Mouse (Mus musculus): ENCODE results near the gene Mrps18c. TPM values are rescaled to one million over a fixed set of nuclear protein-coding genes. Genes with fewer than 3 reads are reported as not detected.

Mrps18c gene
- 46.5 and 47.4 TPM in 2 replicates for polyA plus RNA-seq (2012; rRNA removed)

DNA sequence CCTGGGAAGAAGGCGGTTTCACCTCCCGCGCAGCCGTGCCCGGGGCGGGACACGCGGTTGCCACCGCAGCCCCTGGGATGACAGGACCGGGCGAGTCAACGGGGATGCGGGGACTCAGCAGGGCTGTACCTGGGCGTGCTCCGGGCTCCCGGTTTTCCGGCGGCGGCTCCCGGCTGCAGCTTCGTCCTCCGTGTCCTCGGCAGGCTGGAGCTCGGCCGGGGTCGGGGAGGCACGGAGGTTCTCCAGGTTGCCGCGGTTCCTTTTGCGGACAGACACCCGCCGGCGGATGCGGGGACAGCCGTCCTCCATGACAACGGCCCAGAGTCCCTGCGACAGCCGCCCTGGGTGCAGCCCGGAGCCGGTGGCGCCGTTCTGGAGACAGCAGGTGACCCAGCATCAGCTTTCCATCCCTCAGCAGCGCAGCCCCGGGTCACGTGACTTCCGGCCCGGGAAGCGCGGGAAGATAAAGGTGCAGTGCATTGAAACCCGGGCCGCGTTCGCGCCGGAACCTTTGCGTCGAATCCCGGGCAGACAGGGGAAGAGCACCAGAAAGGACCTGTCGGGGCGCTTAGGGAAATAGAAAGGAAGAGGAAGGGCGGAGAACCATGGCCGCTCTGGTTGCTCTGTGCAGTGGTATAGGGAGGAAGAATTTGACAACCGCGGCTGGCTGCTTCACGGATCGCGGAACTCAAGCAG, at the start of gene Mrps18c, which contains the start of gene Helq:
Gene Mrps18c, plus strand, starts transcription at position 463 of the 696 bp plus-strand sequence.
Gene Helq, minus strand, starts transcription at position 434 of the 696 bp plus-strand sequence.
- peak; percentile 82 for DNase-seq (ENCODE audit: low spot score)

DNA sequence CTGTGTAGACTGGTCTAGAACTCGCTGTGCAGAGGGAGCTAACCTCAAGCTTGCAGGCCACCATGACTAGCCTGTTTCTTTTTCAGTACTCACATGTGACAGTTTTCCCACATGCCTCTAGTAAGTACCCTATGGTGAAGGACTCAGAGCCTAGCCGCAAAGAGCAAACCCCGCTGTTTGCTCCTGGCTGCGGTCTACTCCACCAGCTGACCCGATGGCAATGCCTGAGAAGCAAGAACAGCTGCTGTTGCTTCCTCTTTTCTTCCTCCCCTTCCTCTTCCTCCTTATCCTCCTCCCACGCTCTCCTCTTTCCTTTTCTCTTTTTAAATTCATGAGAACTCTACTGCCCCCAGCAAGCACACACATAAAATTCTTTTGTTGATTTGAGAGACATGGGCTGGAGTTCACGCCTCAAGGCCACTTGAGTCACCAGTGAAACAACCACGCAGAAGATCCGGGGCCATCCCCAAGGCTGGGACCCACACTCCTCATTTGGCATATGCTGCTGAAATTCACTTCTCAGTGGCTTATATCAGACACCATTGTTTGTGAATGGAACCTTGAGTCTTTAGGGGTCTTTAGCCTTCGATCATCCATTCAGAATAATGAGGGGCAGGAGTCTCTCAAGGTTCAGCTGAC, 47.7 kb upstream of the Mrps18c start:
- DNase-seq (ENCODE audit: low spot score): no peak

DNA sequence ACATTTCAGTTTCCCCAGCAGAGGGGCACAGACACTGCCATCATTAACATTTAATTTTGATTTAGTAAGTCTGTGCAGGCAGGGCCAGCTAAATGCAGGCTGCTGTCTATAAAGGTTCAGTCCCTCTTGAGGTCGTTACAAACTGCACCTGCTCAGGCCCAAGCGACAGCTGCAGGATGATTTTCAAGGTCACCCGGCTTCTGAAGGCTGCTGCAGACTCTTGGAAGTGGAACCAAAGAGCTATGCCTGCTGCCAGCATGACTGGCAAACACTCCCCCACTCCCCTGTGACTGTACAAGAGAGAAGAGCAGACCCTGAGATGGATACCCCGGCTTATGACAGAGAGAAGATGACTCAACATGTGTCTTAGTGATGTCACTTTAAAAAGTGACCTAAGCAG, 46.8 kb upstream of the Mrps18c start:
- DNase-seq (ENCODE audit: low spot score): no peak

DNA sequence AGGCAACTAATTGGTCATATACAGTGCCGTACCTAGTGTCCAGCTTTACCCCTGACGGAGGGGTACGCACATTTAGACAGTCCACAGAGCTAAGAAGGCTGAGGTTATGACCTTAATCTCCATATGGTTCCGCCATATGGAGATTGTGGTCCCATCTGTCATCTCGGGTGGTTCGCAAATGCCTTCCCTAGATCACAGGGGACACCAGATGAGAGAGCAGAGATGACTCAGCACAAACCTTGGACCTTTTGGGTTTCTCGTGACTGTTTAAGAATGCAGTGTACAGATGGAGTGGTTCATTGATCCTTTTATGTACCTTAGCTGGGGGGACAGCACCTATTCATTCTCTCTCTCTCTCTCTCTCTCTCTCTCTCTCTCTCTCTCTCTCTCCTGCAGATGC, 45.0 kb upstream of the Mrps18c start:
- DNase-seq (ENCODE audit: low spot score): no peak

DNA sequence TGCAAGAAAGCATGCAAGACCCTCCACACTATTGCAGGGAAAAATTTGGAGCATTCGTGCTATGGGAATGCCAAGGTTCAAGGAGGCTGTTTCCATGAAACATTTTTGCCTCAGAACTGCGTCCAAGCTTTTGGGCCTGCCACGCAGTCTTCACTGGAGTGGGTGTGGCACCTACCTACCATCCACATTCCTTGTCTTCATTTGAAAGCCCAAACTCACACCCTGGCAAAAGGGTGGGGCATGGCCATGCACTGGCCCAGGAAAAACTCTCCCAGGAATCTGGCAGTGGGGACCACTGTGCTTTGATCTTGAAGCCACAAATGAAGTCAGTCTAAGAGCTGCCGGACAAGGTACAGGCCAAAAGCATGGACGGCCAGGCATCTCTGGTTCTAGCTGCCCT, 40.3 kb upstream of the Mrps18c start:
- no peak for DNase-seq (ENCODE audit: low spot score)

DNA sequence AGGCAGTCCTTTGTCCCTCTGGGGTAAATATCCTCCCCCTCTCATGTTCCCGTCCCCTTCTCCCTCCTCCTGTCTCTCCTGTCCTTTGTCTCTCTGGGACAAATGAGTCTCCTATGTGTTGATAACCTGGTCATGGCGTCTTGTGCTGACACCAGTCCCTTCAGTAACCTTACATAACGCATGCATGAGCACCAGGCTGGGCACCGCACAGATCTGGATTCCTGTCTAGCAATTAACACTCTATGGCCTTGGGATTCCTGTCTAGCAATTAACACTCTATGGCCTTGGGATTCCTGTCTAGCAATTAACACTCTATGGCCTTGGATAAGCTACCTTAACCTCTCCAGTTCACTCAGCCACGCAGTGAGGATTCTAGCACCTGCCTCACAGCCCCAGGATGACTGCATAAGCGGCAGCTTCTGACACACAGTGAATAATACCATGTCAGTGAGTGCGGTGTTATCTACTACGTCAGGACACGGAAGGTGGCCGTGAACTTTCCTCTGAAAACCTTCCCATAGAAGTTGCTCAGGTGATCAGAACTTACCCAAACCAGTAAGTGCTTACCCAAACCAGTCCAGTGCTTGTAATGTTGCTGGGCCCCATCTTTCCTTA, 38.3 kb upstream of the Mrps18c start:
- no peak for DNase-seq (ENCODE audit: low spot score)

DNA sequence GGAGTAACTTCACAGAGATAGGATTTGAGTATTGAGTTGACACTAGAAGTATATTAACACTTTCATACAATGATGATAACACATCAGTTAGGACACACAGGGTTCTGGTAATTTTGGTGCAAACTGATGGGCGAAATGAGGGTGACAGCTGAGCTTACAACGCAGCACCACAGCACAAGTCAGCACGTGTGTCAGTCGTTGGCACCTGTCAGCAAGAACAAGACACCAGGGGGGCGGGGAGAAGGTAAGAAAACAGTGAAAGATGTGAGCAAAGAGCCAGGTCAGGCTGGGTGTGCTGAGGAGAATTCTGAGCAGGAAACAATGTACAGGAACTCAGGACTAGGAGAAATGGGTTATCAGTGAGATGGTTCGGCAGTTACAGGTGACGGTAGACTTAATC, 36.7 kb upstream of the Mrps18c start:
- no peak for DNase-seq (ENCODE audit: low spot score)

DNA sequence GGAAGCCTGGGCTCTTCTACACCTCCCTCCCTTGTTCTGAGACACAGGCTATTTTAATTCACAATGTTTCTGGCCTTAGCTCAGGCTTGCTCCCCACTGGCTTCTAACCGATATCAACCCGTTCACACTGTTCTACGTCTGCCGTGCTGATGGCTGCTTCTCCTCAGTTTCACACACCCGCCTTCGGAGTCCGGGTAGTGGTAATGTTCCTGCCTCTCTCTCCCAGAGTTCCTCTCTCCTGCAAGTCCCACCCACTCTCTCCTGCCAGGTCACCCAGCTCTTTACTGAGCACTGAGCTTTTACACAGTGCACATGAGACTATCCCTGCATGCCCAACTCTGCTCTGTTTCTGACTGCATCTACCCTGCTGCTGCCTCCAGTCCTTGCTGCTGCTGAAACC, 32.4 kb upstream of the Mrps18c start:
- no peak for DNase-seq (ENCODE audit: low spot score)

DNA sequence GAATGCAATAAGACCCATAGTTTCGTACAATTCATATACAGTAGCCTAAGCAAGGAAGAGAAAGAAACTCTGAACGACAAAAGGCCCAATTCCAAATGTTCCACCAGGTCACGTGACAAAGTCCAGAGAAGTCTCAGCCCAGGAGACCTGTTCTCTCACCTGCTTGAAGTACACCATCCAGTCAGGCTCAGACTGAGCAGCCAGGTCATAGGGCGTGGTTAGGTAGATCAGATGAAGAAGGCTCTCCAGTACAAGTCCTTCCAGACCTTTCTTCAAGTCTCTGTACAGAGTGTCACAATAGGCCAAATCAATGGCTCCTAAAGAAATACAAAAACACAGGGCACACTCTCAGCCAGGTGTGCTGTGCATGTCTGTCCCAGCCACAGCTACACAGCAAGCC, 26.9 kb upstream of the Mrps18c start:
- no peak for DNase-seq (ENCODE audit: low spot score)

DNA sequence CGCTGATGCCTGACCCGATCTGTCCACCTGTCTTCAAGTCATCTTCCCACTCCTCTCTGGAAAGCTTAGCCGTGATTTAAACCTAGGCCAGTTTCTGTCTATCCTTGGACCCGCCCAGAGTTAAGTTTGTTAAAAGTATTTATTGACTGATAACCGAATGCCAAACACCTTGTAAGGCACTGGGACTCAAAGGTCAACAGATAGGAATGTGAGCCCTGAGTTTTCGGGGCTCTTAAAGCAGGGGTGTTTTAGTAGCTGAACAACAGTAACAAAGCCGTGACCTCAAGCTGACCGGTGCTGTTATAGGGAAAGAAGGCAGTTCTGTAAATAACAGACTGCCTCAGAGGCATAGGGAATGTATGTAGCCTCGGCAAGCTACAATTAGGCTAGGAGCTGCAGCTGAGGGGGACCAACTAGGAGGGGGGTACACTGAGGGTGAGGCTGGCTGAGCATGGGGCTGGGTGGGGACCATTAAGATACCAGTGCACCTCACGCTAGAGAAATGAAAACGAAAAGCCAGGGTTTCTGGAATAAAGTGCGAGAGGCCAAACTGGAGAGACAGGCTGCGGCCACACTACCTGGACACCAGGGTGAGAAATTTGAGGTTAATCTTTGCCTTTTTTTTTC, 22.5 kb upstream of the Mrps18c start:
- DNase-seq (ENCODE audit: low spot score): no peak

DNA sequence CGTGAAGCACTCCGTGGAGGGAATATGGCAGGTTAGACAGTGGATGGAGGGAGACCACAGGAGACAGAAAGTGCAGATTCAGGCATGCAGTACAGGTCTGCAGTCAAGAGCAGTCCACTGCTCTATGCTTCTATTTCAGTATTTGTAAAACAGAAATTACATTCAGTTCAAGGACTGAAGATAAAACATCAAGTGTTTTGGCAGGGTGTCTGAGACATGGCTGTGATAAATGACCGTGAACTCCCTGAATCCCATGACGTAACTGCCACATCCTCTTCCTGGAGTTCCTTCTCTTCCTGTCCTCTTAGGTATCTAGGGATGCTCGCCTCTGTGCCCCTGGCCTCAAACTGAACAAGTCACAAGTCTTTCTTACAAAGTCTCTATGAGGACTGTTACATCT, 21.5 kb upstream of the Mrps18c start:
- no peak for DNase-seq (ENCODE audit: low spot score)

DNA sequence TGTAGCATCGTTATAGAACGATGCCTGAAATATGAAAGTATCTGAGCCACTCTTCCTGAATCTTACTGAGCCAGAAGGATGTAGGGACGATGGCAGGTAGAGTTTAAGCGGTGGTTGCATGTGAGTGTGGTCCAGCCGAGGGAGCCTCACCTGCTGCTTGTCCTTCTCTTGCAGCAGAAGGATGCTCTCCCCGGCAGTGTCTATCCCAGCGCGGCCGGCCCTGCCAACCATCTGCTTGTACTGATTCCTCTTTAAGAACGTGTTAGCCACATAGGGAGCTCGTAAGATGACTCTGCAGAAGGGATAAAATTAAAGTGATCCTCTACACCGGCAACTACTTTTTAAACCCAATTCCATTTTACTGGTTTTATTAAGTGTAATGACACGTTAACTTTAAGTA, 19.4 kb upstream of the Mrps18c start:
- no peak for DNase-seq (ENCODE audit: low spot score)

DNA sequence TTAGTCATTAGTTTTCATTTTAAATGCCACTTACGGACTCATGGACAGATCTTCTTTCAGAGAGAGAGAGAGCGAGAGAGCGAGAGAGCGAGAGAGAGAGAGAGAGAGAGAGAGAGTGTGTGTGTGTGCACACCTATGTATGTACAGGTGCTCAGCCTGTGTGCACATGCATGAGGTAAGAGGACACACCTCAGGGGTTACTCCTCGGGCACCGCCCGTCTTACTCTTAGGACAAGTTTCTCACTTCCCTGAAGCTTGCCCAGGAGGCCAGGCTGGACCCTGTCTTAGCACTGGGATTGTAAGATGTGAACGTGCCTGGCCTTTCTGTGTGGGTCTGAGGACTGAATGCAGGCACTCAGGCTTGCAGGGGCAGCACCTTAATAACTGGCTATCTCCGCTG, 10.9 kb upstream of the Mrps18c start:
- DNase-seq (ENCODE audit: low spot score): no peak

DNA sequence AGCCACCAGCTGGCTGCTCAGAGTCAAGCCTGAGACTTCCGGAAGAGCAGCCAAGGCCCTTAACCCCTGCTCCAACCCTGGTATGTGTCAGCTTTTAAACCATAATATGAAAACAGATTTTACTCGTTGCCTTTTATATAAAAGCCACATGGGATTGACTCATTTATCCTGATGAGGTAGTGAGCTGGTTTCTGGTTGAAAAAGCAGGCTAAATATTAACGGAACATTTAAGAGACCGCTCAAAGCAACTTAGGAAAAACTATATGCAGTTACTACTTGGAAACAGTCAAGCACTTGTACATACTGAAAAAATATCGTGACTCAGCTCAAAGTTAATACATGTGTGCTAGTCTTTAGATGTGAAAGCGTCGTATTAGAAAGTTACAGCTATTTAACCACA, 6.2 kb upstream of the Mrps18c start:
- no peak for DNase-seq (ENCODE audit: low spot score)

DNA sequence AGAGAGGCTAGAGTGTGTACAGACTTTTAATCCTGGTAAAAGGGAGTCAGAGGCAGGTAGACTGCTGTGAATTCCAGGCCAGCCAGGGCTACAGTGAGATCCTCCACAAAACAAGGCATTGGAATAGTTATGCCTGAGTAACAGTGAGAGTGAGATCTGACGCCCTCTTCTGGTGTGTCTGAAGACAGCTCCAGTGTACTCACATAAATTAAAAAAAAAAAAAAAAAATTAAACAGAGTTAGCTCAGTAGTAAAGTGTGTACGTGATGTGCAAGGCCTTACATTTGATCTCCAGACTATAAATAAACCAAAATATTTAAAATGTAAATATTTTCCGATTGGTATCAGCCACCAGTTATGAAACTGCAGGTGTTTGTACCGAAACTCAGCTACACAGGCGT, 4.3 kb upstream of the Mrps18c start:
- no peak for DNase-seq (ENCODE audit: low spot score)

DNA sequence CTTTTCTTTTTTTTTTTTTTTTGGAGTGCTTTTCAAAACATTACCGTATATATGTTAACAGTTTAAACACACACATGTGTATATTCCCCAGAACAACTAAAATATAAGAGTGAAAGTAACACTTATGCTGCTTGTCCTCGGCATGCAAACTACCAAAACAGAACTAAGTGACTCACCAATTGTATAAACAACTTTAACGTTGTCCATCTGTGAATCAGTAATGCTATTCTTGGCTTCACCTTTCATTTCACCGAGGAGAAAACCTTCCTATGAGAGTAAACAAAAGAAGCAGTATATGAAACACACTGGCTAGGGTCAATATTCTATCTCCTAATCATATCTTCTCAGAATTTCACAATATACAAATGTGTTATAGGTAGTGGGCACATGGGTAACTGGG, 19.9 kb downstream of the Mrps18c start:
- no peak for DNase-seq (ENCODE audit: low spot score)

DNA sequence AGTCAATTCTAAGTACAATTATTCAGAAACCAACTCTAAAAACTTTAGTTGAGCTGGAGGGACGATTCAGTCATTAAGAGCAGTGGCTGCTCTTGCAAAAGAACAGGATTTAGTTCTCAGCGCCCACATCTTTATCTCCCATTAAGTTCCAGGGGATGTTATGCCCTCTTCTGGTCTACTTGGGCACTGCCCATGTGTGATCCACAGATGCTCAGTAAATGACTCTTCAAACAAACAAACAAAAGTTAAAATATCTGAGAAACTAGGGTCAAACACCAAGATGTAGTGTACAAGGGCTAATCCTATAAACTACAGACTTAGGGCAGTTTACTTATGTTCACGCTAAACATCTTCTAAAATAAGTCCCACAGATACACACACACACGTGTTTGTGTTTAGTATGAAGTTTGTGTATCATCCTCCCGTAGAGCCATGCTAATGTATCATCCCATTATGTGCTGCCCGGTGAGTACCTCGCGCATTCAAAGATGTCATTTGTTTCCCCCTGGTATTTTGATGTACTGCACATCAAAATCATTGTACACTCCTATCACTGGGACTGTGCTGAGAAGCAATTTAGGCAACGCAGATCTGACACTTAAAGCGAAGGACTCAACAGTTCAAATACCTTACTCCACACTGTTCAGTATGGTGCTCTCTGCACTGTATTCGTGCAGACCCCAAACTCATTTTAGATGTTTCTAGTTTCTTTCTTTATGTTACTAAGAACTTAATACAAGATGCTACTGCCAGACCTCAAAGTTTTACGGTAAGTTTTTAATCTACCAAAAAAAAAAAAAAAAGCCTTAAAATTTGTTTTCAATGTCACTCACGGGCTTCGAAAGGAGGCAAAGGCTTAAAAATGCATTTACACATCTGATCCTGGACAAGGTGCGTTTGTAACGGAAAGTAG, 21.4 kb downstream of the Mrps18c start:
- DNase-seq (ENCODE audit: low spot score): no peak

DNA sequence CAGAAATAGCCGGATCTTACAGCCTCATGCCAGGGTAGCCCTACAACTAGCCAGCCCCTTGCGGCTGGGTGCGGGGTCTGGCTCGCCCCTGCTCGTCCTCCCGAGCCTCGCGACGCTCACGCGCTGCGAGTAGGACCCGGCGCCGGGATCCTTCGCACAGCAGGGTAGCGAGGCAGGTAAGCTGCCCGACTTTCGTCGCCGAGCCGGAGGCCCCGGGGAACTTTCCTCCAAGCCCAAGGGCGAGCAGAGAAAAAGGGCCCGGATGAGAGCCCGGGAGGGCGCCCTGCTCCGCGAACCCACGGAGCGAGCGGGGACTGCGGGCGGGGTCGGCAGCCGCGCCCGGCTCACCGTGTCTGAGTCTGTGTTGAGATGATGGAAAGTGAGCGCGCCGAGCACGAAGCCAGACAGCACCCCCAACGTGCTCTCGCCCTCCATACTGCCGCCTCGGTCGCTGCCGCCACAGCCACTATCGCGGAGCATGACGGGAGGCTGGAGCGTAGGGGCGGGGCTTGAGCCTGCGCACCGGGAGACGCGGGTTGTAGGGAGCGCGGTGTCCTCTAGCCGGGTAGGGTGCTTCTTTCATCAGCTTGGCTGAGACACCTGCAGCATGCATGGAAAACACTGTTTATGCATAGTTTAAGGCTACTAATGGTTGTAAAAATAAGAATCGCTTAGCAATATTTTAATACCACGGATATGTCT, 22.2 kb downstream of the Mrps18c start, which contains the start of gene Abraxas1:
Gene Abraxas1, minus strand, starts transcription at position 483 of the 702 bp plus-strand sequence.
- peak; percentile 72 for DNase-seq (ENCODE audit: low spot score)

DNA sequence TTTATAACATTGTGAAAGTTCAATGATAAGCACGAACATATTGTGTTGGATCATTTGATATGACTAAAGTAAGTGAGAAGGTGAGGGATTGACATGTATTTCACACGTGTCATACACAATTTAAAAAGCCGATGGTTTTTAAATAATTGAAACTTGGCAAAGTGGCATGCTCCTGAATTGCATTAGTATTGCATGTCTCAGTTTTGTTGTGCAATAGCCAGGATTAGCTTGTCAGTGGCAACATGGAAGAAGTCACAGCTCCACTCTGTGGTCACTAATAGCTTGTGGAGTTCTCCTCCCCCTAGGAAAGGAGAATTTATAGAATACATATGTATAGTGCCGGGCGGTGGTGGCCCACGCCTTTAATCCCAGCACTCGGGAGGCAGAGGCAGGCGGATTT, 22.9 kb downstream of the Mrps18c start:
- DNase-seq (ENCODE audit: low spot score): no peak

DNA sequence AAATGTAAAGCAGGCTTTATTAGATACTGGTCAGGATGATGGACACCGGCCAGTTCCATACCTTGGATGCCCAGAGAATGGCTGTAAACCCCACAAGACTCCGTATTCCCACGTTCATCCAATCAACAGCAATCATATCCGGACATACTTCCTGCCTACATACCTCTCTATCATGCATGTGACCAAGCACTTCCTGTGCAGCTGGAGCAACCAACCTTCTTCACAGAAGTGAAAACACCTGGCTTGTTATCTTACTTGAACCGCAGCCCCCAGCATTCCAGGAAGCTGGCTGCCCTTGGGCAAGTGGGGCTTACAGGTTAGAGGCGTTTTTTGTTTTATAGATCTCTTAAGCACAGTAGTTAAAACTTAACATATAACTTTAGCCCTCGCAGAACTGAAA, 24.4 kb downstream of the Mrps18c start:
- no peak for DNase-seq (ENCODE audit: low spot score)

DNA sequence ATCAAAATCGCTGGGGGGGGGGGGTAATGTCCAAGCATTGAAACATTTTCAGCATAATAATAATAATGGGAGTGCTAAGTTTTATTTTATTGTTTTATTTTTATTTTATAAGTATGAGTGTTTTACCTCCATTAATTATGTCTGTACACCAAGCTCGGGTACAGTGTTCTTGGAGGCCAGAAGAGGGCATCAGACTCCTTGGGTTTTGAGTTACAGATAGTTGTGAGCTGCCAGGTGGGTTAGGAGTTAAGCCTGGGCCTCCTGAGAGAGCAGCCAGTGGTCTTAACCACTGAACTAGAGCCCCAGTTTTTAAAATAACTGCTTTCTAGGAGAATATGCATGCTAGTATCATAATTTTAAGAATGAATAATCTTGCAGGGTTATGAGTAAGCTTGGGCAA, 27.5 kb downstream of the Mrps18c start:
- no peak for DNase-seq (ENCODE audit: low spot score)

All from urinary bladder, adult 2 months (tissue).